Comparison of ENCODE assay signal across 8 mouse cellular contexts in the genomic region with DNA sequence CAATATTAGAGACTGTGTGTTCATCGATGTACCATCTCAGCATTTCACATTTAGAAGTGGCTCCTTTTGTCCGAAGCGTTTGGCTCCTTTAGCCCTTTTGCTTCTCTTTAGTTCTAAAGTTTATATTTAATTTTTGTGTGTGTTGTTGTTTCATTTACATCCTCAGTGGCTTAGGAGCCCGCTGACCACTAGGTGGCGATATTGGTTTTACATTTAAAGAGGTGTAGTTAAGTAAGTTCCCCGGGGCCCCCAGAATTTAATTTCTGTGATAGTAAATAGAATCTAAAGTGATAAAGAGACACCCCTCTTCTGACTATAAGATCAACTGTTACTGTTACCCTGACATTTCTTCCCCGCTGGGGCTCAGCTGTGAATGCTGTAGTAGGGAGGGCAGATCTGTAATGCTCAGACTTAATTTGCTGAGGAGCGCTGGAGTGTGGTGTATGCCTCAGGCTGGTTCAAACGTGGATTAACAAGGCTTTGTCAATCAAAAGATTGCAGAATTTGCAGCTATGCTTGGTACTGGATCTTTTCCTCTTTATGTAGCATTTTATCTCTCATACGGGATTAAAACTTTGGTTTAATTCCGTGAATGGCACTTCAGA. TPM values are rescaled to one million over a fixed set of nuclear protein-coding genes. Genes with fewer than 3 reads are reported as not detected.
DNase-seq lines count a peak whose midpoint lies in the region; ATAC-seq and TF ChIP-seq lines count a peak whose summit lies in the region.

No protein-coding gene starts in this region.

- no peak overlapping the region for H3K9ac ChIP-seq in ES-E14 (ENCODE audit: insufficient read depth, low read depth, low read length, poor library complexity, severe bottlenecking)
- no peak overlapping the region for H3K9ac ChIP-seq in heart, embryonic 11.5 days (ENCODE audit: low read depth, low read length)

- H3K27me3 ChIP-seq in heart, embryonic 11.5 days (ENCODE audit: control insufficient read depth, insufficient read depth, low read length) = no peaks in the 10 kb centered on the region

- DNase-seq in adrenal gland, adult 18-20 months (ENCODE audit: low spot score in 2 of 2) = peak; percentile 34 to 37
- no peak for DNase-seq in adrenal gland, postnatal 4 days (ENCODE audit: low spot score in 2 of 2)
- peak; percentile 62 for DNase-seq in ES-E14 (ENCODE audit: low read depth, low spot score)
- peak; percentile 11 to 33 for DNase-seq in cerebellum, postnatal 36 days
- DNase-seq in kidney, postnatal 4 days = peak; percentile 74 to 76
- DNase-seq in right cerebral cortex, postnatal 4 days = peak; percentile 77

- no peaks in the 10 kb centered on the region for H3K9me3 ChIP-seq in ES-E14 (ENCODE audit: control insufficient read depth, insufficient read depth, low read depth, low read length)
- no peaks in the 10 kb centered on the region; the same call in 1 of the 2 replicates for H3K9me3 ChIP-seq in heart, embryonic 11.5 days (replicated peaks; ENCODE audit: control insufficient read depth, low read length)

- WGBS in heart, embryonic 11.5 days (ENCODE audit: insufficient replicate concordance) = 36% methylated on average over 11 of the region's 11 CpGs

- no peak overlapping the region for H3K27ac ChIP-seq in ES-E14 (ENCODE audit: insufficient read depth, low read depth, low read length, poor library complexity, severe bottlenecking)
- no peak overlapping the region for H3K27ac ChIP-seq in heart, embryonic 11.5 days (ENCODE audit: low read depth, low read length)

- no peak overlapping the region for H3K4me3 ChIP-seq in ES-E14 (ENCODE audit: insufficient read depth in 1 of 2, low read depth in 1 of 2, low read length in 2 of 2, poor library complexity in 1 of 2, severe bottlenecking in 1 of 2)
- peak overlapping the region; percentile 31 for H3K4me3 ChIP-seq in heart, embryonic 11.5 days (ENCODE audit: low read depth, low read length)

- ATAC-seq in heart, embryonic 11.5 days (replicated peaks; ENCODE audit: insufficient number of reproducible peaks, low FRiP score, low TSS enrichment) = no peak
- peak; percentile 72 for ATAC-seq in megakaryocyte progenitor cell, adult 5-6 weeks (replicated peaks; ENCODE audit: poor library complexity)

- H3K4me1 ChIP-seq in ES-E14 (ENCODE audit: control insufficient read depth in 2 of 2, insufficient read depth in 2 of 2, low read length in 2 of 2, poor library complexity in 1 of 2) = peaks cover 0 to 4% of the 10 kb centered on the region in 2 experiments; a peak in 1 of 4 replicates
- H3K4me1 ChIP-seq in heart, embryonic 11.5 days (ENCODE audit: control insufficient read depth, insufficient read depth, low read length) = 0 out of 2 replicates have a peak, but pooled peaks cover 3% of the 10 kb centered on the region

- peak overlapping the region; percentile 68 for H3K4me2 ChIP-seq in heart, embryonic 11.5 days

- in situ Hi-C loops in ES-E14 (cut with MboI; ENCODE audit: low sequenced_read_pairs in 2 of 2, unreplicated experiment in 2 of 2) = no loop called here

- no peaks in the 10 kb centered on the region for H3K36me3 ChIP-seq in ES-E14 (ENCODE audit: control insufficient read depth, insufficient read depth, low read length, poor library complexity, severe bottlenecking)
- no peaks in the 10 kb centered on the region for H3K36me3 ChIP-seq in heart, embryonic 11.5 days (ENCODE audit: control insufficient read depth, insufficient read depth, low read length)

TF ChIP-seq in ES-E14, 5 proteins besides CTCF, POLR2A, EP300 and RAD21:
- TF ChIP-seq CHD2 (IDR thresholded peaks at IDR 0.05; ENCODE audit: low read depth, low read length) (no peak), HCFC1 (IDR thresholded peaks at IDR 0.05; ENCODE audit: borderline replicate concordance, insufficient read depth, low read length) (no peak), ZNF384 (IDR thresholded peaks at IDR 0.05; ENCODE audit: low read depth, low read length) (no peak), MAFK (IDR thresholded peaks at IDR 0.05; ENCODE audit: insufficient read depth, low read depth, low read length) (no peak), ZC3H11A (IDR thresholded peaks at IDR 0.05; ENCODE audit: borderline replicate concordance, low read depth, low read length) (no peak)

RNA-seq across cellular contexts. Expression of gene B3glct, which starts 35.2 kb away (rescaled TPM):
- total RNA-seq in adrenal gland, adult 18-20 months (2021) = 10 to 100 TPM; 23.1 to 24.7 TPM
- total RNA-seq in adrenal gland, postnatal 4 days (2021) = 10 to 100 TPM; 23.9 to 26.5 TPM
- 6.0 and 7.2 TPM in 2 replicates for total RNA-seq in ES-E14 (2012; rRNA removed)
- 14.9 and 15.0 TPM in 2 replicates for polyA plus RNA-seq in heart, embryonic 11.5 days (2014; fragmentation: Nextera tagmentation; extraction: Ambion mirVana)
- 8.9 and 10.9 TPM in 2 replicates for total RNA-seq in megakaryocyte progenitor cell, adult 5-6 weeks (2015)
- 5.9 and 9.7 TPM in 2 replicates for total RNA-seq in megakaryocyte progenitor cell, adult 5-6 weeks (2017)

Comparison
In these comparisons a context has a peak if more than half of its experiments do, and no peak if none do; other contexts are left out.
1. DNase-seq: peak in adrenal gland, adult 18-20 months (2 of 2), ES-E14 (single experiment), cerebellum, postnatal 36 days (2 of 2), kidney, postnatal 4 days (2 of 2) and right cerebral cortex, postnatal 4 days (single experiment); none in adrenal gland, postnatal 4 days (0 of 2).